Mouse (Mus musculus) embryonic facial prominence, embryonic 11.5 days (tissue): Measurements from ENCODE around the gene Rab43. TPM values are rescaled to one million over a fixed set of nuclear protein-coding genes. Genes with fewer than 3 reads are reported as not detected.

Experiments
- ATAC-seq: fragments of 200-750 bp; cut with Nextera tagmentation; replicated peaks from 2 replicates; pipeline ENCODE4 v1.8.0; 2017; ENCODE audit warnings: low read depth; ENCODE audit not compliant: insufficient number of reproducible peaks, low FRiP score, low TSS enrichment
- DNase-seq: peaks from one replicate; pipeline ENCODE4 v3.0.0-alpha.2; 2015; ENCODE audit warnings: low spot score
- H3K27ac ChIP-seq: fragments of 300-500 bp; sonication (generic); replicated peaks from 2 replicates; pipeline ENCODE4 v1.5.1; 2014; ENCODE audit warnings: mild to moderate bottlenecking, low read depth, low read length, control low read depth
- H3K27me3 ChIP-seq: fragments of 300-500 bp; sonication (generic); 2 replicates; pipeline ENCODE4 v1.6.1; 2014; ENCODE audit warnings: mild to moderate bottlenecking, low read length, moderate library complexity, mixed read lengths; ENCODE audit not compliant: control insufficient read depth, insufficient read depth
- H3K36me3 ChIP-seq: fragments of 300-500 bp; sonication (generic); replicated peaks from 2 replicates; pipeline ENCODE4 v1.6.1; 2014; ENCODE audit warnings: low read depth, mild to moderate bottlenecking, low read length, moderate library complexity, mixed read lengths; ENCODE audit not compliant: control insufficient read depth, insufficient read depth
- H3K4me1 ChIP-seq: fragments of 300-500 bp; sonication (generic); 2 replicates; pipeline ENCODE4 v1.6.1; 2014; ENCODE audit warnings: low read length, mixed read lengths; ENCODE audit not compliant: control insufficient read depth, insufficient read depth
- H3K4me2 ChIP-seq: fragments of 300-500 bp; sonication (generic); 2 replicates; pipeline ENCODE4 v1.6.1; 2014; ENCODE audit warnings: low read depth, mild to moderate bottlenecking, control low read depth, low read length, moderate library complexity
- H3K4me3 ChIP-seq: fragments of 300-500 bp; sonication (generic); 2 replicates; pipeline ENCODE4 v1.5.1; 2014; ENCODE audit warnings: low read depth, low read length, control low read depth
- H3K9ac ChIP-seq: fragments of 300-500 bp; sonication (generic); replicated peaks from 2 replicates; pipeline ENCODE4 v1.6.1; 2014; ENCODE audit warnings: mild to moderate bottlenecking, control low read depth, low read length
- H3K9me3 ChIP-seq: fragments of 300-500 bp; sonication (generic); replicated peaks from 2 replicates; pipeline ENCODE4 v1.6.1; 2016; ENCODE audit warnings: mild to moderate bottlenecking, low read length, inconsistent platforms, mixed read lengths; ENCODE audit not compliant: control insufficient read depth
- WGBS: fragments of 180-500 bp; shearing (Covaris S2); extraction: QIAGEN DNeasy Blood & Tissue Kit; methylation state at CpG from one replicate; pipeline ENCODE4 v1.1.7; 2014; 5-methylcytosine and 5-hydroxymethylcytosine counted together
- polyA plus RNA-seq: library from polyadenylated mRNA; unstranded; fragments of >200 nt; fragmentation: Nextera tagmentation; extraction: Ambion mirVana; gene quantifications from 2 replicates; pipeline ENCODE4 v1.2.1, GENCODE M21; 2014

The Rab43 gene
- polyA plus RNA-seq, 1 experiment from 2014 or later, result 7.3 TPM

DNA sequence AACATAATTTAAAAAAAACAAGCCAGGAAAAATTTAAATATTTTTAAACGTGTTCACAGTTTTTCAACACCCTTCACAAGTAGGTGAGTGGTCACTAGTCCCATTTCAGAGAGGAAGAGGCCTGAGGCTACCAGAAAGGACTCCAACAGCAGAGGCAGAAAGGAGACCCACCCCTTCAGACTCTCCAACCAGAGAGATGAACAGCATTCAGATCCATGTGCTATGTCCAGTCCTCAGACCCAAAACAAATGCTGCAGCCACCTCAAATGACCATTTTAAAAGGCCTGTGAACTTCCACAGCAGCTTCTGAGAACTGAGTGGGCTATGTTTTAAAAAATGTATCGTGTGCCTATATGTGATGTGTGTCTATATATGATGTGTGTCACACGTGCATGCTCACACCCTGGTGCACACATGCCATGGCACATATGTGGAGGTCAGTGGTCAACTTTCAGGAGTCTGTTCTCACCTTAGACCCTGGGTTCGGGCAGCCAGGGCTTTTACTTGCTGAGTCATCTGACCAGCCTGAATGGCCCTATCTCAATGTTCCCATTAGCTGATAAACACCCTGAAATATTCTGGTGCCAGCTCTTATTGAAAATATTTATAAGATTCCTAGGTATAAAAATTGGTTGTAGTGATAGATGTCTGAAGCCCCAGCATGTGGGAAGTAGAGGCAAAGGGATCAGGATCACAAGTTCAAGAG, 4.1 kb downstream of the Rab43 start:
- no peaks in the 10 kb centered on the region for H3K36me3 ChIP-seq
- WGBS, result 81% methylated on average over 4 of the region's 4 CpGs
- no peaks in the 10 kb centered on the region for H3K4me1 ChIP-seq
- H3K27ac ChIP-seq, result no peak overlapping the region
- H3K9ac ChIP-seq, result no peak overlapping the region
- no peaks in the 10 kb centered on the region for H3K27me3 ChIP-seq
- no peaks in the 10 kb centered on the region for H3K9me3 ChIP-seq
- H3K4me3 ChIP-seq, result no peak overlapping the region
- no peak overlapping the region for H3K4me2 ChIP-seq
- DNase-seq (no peak), ATAC-seq (no peak)

DNA sequence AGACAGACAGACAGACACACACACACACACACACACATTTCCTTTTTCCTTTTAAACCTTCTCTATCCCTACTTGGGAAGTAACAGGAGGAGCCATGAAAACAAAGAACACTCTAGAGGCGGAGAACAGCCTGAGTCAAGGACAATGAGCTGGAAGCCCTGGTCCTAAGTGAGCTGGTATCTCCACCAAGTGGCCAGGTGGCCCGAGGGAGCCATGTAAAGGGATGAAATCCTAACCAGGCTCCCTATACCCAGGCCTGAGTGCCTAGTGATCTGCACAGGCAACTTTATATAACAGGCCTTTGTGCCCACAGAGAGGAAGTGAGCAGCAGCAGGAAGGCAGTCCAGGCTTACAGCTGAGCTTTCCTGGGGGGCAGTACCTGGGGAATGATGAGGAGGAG, 5.1 kb downstream of the Rab43 start:
- Histone ChIP-seq H3K4me1 (no peaks in the 10 kb centered on the region), H3K27me3 (no peaks in the 10 kb centered on the region), H3K9ac (no peak overlapping the region), H3K36me3 (no peaks in the 10 kb centered on the region), H3K4me2 (no peak overlapping the region), H3K27ac (no peak overlapping the region), H3K4me3 (no peak overlapping the region), H3K9me3 (no peaks in the 10 kb centered on the region)
- 73% methylated on average over 2 of the region's 2 CpGs for WGBS
- DNase-seq (no peak), ATAC-seq (no peak)

DNA sequence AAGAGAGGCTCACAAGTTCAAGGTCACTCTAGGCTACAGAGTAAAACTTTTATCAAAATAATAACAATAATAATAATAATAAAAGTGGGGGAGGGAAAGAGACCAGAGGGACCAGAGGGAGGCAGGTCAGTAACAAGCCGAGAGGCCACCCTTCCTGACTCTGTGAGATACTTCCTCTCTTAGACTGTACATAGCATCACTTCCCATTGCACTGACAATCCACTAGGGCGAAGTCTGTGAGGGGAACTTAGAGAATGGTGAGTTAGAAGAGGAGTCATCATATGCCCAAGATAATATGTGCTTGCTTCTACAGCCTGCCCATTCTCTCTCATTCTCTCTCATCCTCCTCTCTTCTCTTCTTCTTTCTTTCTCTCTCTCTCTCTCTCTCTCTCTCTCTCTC, 5.9 kb downstream of the Rab43 start:
- H3K4me1 ChIP-seq, result no peaks in the 10 kb centered on the region
- H3K36me3 ChIP-seq, result no peaks in the 10 kb centered on the region
- no peak overlapping the region for H3K27ac ChIP-seq
- no peak for ATAC-seq
- H3K4me3 ChIP-seq, result no peak overlapping the region
- whole genome bisulfite sequencing, result 91% methylated on average over 2 of the region's 2 CpGs
- H3K4me2 ChIP-seq, result no peak overlapping the region
- no peaks in the 10 kb centered on the region for H3K27me3 ChIP-seq
- H3K9me3 ChIP-seq, result no peaks in the 10 kb centered on the region
- no peak overlapping the region for H3K9ac ChIP-seq
- no peak for DNase-seq

DNA sequence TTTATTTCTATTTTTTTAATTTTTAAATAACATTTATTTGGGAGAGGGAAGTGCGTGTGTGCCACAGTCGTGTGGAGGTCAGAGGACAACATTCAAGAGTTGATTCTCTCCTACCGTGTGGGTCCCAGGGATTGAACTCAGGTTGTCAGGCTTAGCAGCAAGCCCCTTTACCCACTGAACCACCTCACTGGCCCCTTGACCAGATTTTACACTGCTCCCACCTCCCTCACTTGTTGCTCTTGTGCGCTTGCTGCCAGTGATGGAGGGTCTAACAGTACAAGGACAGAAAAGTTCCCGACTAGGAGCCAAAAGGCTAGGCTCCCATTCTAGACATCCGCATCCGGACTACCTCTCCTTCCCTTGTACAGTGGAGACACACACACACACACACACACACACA, 6.5 kb downstream of the Rab43 start:
- no peak overlapping the region for H3K4me2 ChIP-seq
- H3K4me3 ChIP-seq, result no peak overlapping the region
- DNase-seq (no peak), ATAC-seq (no peak)
- H3K27me3 ChIP-seq, result no peaks in the 10 kb centered on the region
- no peaks in the 10 kb centered on the region for H3K4me1 ChIP-seq
- no peaks in the 10 kb centered on the region for H3K9me3 ChIP-seq
- H3K9ac ChIP-seq, result no peak overlapping the region
- H3K27ac ChIP-seq, result no peak overlapping the region
- WGBS, result 88% methylated on average over 7 of the region's 7 CpGs
- no peaks in the 10 kb centered on the region for H3K36me3 ChIP-seq

DNA sequence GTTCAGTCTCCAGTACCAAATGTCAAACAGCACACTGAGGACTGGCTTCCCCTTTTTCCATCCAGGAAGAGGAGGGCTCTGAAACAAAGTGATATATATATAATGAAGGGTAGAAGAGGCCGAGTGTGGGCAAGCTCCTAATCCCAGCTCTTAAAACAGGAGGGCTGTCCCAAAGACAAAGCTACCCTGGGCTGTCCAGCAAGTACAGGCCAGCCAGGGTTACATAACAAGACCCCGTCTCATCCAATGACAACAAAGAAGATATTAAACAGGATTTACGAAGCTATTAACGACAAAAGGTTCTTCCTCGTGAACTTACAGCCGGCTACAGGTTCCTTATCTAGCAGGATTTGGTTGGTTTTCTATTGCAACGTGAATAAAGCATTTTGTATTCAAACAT, 7.1 kb downstream of the Rab43 start:
- no peak for ATAC-seq
- Histone ChIP-seq H3K4me1 (no peaks in the 10 kb centered on the region), H3K36me3 (no peaks in the 10 kb centered on the region), H3K27ac (no peak overlapping the region), H3K9ac (no peak overlapping the region), H3K27me3 (no peaks in the 10 kb centered on the region), H3K4me2 (no peak overlapping the region), H3K9me3 (no peaks in the 10 kb centered on the region), H3K4me3 (no peak overlapping the region)
- DNase-seq, result no peak
- WGBS, result 89% methylated on average over 7 of the region's 7 CpGs

DNA sequence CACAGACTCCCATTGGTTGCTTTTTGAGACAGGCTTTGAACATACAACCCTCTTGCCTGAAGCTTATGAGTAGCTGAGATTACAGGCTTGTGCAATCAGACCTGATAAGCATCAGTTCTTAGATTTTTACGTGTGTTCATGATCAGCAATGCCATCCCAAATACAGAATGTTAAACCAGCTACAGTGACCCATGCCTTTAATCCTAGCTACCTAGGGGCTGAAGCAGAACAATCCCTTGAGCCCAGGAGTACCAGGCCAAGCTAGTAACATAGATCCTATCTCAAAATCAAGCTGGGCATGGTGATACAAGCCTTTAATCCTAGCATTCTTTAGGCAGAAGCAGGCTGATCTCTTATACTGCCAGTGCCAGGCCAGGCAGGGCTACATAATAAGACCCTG, 7.9 kb downstream of the Rab43 start:
- Histone ChIP-seq H3K4me2 (no peak overlapping the region), H3K27me3 (no peaks in the 10 kb centered on the region), H3K9me3 (no peaks in the 10 kb centered on the region), H3K36me3 (no peaks in the 10 kb centered on the region), H3K4me3 (no peak overlapping the region), H3K4me1 (no peaks in the 10 kb centered on the region), H3K27ac (no peak overlapping the region), H3K9ac (no peak overlapping the region)
- no peak for ATAC-seq
- no peak for DNase-seq
- WGBS, result 86% methylated on average over 1 of the region's 1 CpGs

DNA sequence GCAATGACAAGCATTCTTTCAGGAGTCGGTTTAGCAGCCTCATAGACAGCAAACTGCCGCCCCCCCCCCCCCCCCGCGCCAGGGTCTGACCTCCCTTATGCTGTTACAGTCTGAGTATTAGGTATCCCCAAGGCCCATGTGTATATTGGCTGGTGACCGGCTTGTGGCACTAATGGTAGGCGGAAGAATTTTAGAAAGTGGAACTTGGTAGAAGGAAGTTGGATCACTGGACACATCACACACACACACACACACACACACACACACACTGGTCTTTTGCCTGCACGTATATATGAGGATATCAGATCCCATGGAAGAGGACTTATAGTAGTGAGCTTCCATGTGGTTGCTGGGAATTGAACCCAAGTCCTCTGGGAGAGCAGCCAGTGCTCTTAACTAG, 9.5 kb downstream of the Rab43 start:
- H3K4me1 ChIP-seq, result no peaks in the 10 kb centered on the region
- H3K27ac ChIP-seq, result no peak overlapping the region
- H3K4me2 ChIP-seq, result no peak overlapping the region
- ATAC-seq (no peak), DNase-seq (no peak)
- H3K9ac ChIP-seq, result no peak overlapping the region
- H3K27me3 ChIP-seq, result no peaks in the 10 kb centered on the region
- no peak overlapping the region for H3K4me3 ChIP-seq
- H3K9me3 ChIP-seq, result no peaks in the 10 kb centered on the region
- no peaks in the 10 kb centered on the region for H3K36me3 ChIP-seq
- 81% methylated on average over 7 of the region's 7 CpGs for WGBS

DNA sequence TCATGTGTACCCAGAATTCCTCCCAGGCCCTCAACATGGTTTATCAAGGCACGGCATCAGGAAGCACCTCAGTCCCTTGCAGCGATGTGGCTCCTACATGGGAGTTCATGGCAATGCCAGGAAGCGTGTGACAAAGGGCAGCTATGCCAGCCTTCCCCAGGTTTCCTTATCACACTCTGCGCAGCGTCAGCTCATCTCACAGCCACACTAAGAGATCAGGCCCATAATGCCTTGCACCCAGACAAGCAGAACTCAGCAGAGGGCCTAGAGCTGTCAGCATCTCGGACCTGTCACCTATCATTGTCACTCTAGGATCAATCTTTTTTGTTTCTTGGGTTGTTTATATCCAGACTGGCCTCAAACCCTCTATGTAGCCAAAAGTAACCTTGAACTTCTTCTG, 12.4 kb downstream of the Rab43 start:
- H3K9ac ChIP-seq, result no peak overlapping the region
- no peak for ATAC-seq
- no peak overlapping the region for H3K4me2 ChIP-seq
- no peak for DNase-seq
- no peaks in the 10 kb centered on the region for H3K27me3 ChIP-seq
- H3K9me3 ChIP-seq, result no peaks in the 10 kb centered on the region
- H3K27ac ChIP-seq, result no peak overlapping the region
- no peak overlapping the region for H3K4me3 ChIP-seq
- H3K36me3 ChIP-seq, result no peaks in the 10 kb centered on the region
- H3K4me1 ChIP-seq, result no peaks in the 10 kb centered on the region
- 83% methylated on average over 6 of the region's 6 CpGs for WGBS
